In genomic region chr2:14073008-14073361, GRCm38 (mm10) we compare ENCODE assay signal across 8 mouse cellular contexts. TPM values are rescaled to one million over a fixed set of nuclear protein-coding genes. Genes with fewer than 3 reads are reported as not detected.
DNase-seq lines count a peak whose midpoint lies in the region; ATAC-seq and TF ChIP-seq lines count a peak whose summit lies in the region.

No protein-coding gene starts in this region.

- peak overlapping the region; percentile 97 for H3K27ac ChIP-seq in heart, embryonic 11.5 days (ENCODE audit: low read depth, low read length)
- H3K27ac ChIP-seq in heart, postnatal 0 days (ENCODE audit: low read depth): peak overlapping the region; percentile 95
- peak overlapping the region; percentile 100 for H3K27ac ChIP-seq in midbrain, embryonic 10.5 days (replicated peaks)

- 14% methylated on average over 8 of the region's 8 CpGs for WGBS in heart, embryonic 11.5 days (ENCODE audit: insufficient replicate concordance)
- WGBS in heart, postnatal 0 days: 20% methylated on average over 8 of the region's 8 CpGs
- WGBS in midbrain, embryonic 10.5 days: 25% methylated on average over 8 of the region's 8 CpGs

- peak overlapping the region; percentile 91 for H3K4me3 ChIP-seq in heart, embryonic 11.5 days (ENCODE audit: low read depth, low read length)
- H3K4me3 ChIP-seq in G1E (ENCODE audit: low read depth, low read length): peak overlapping the region; percentile 98
- H3K4me3 ChIP-seq in heart, postnatal 0 days (ENCODE audit: low read depth, low read length): peak overlapping the region; percentile 80
- peak overlapping the region; percentile 86 for H3K4me3 ChIP-seq in midbrain, embryonic 10.5 days

- no peak for DNase-seq in heart, postnatal 4 days
- no peak for DNase-seq in G1E (ENCODE audit: low spot score)
- no peak for DNase-seq in heart, postnatal 0 days (ENCODE audit: low spot score)
- no peak for DNase-seq in midbrain, embryonic 10.5 days (ENCODE audit: low spot score)
- DNase-seq in yolk sac, embryonic 10.5 days (ENCODE audit: low spot score): no peak
- no peak for DNase-seq in layer of hippocampus, adult 8-10 months (ENCODE audit: low spot score in 2 of 2)
- no peak for DNase-seq in left cerebral cortex, adult 9 months (ENCODE audit: low spot score in 2 of 2)

- no peak for TF ChIP-seq CTCF in G1E (IDR thresholded peaks at IDR 0.05; ENCODE audit: low read depth, low read length)
- no peak for TF ChIP-seq CTCF in heart, postnatal 0 days (IDR thresholded peaks at IDR 0.05; ENCODE audit: low read depth)

- H3K4me2 ChIP-seq in heart, embryonic 11.5 days: peak overlapping the region; percentile 63
- H3K4me2 ChIP-seq in heart, postnatal 0 days (ENCODE audit: low read depth, low read length): peak overlapping the region; percentile 91

- H3K36me3 ChIP-seq in heart, embryonic 11.5 days (ENCODE audit: control insufficient read depth, insufficient read depth, low read length): no peaks in the 10 kb centered on the region
- H3K36me3 ChIP-seq in G1E (replicated peaks): no peaks in the 10 kb centered on the region
- H3K36me3 ChIP-seq in heart, postnatal 0 days (replicated peaks; ENCODE audit: control insufficient read depth, insufficient read depth, low read length): no peaks in the 10 kb centered on the region
- H3K36me3 ChIP-seq in midbrain, embryonic 10.5 days: peaks cover 2% of the 10 kb centered on the region; the same call in 1 of the 2 replicates

- H3K9me3 ChIP-seq in heart, embryonic 11.5 days (replicated peaks; ENCODE audit: control insufficient read depth, low read length): no peaks in the 10 kb centered on the region
- H3K9me3 ChIP-seq in G1E (replicated peaks): no peaks in the 10 kb centered on the region
- H3K9me3 ChIP-seq in heart, postnatal 0 days (replicated peaks; ENCODE audit: control insufficient read depth, low read length): no peaks in the 10 kb centered on the region
- no peaks in the 10 kb centered on the region for H3K9me3 ChIP-seq in midbrain, embryonic 10.5 days (replicated peaks)

- H3K27me3 ChIP-seq in heart, embryonic 11.5 days (ENCODE audit: control insufficient read depth, insufficient read depth, low read length): no peaks in the 10 kb centered on the region
- H3K27me3 ChIP-seq in G1E (ENCODE audit: insufficient read depth, low read length): no peaks in the 10 kb centered on the region
- H3K27me3 ChIP-seq in heart, postnatal 0 days (ENCODE audit: control insufficient read depth, insufficient read depth, low read length): no peaks in the 10 kb centered on the region
- H3K27me3 ChIP-seq in midbrain, embryonic 10.5 days (ENCODE audit: low read depth, poor library complexity, severe bottlenecking): no peaks in the 10 kb centered on the region

- peaks cover 11% of the 10 kb centered on the region for H3K4me1 ChIP-seq in heart, embryonic 11.5 days (ENCODE audit: control insufficient read depth, insufficient read depth, low read length)
- peaks cover 28% of the 10 kb centered on the region for H3K4me1 ChIP-seq in G1E (ENCODE audit: insufficient read depth, low read depth, low read length)
- H3K4me1 ChIP-seq in heart, postnatal 0 days (ENCODE audit: control insufficient read depth, insufficient read depth): peaks cover 16% of the 10 kb centered on the region; the same call in 1 of the 2 replicates
- H3K4me1 ChIP-seq in midbrain, embryonic 10.5 days: peaks cover 26% of the 10 kb centered on the region

- no peak for TF ChIP-seq EP300 in heart, postnatal 0 days (IDR thresholded peaks at IDR 0.05; ENCODE audit: low read depth)

- no peak for ATAC-seq in heart, embryonic 11.5 days (replicated peaks; ENCODE audit: insufficient number of reproducible peaks, low FRiP score, low TSS enrichment)
- no peak for ATAC-seq in G1E (ENCODE audit: extremely low read depth, insufficient number of reproducible peaks, low FRiP score, poor library complexity, severe bottlenecking)
- no peak for ATAC-seq in heart, postnatal 0 days (ENCODE audit: insufficient read depth, low read depth)

- peak overlapping the region; percentile 90 for H3K9ac ChIP-seq in heart, embryonic 11.5 days (ENCODE audit: low read depth, low read length)
- H3K9ac ChIP-seq in heart, postnatal 0 days (replicated peaks; ENCODE audit: low read depth, low read length): peak overlapping the region; percentile 90

RNA-seq across cellular contexts. Expression of gene Stam, which starts 0.9 kb away (rescaled TPM):
- 63.3 and 76.9 TPM in 2 replicates for polyA plus RNA-seq in heart, embryonic 11.5 days (2014; fragmentation: Nextera tagmentation; extraction: Ambion mirVana)
- 10 to 100 TPM; 42.9 to 45.6 TPM for total RNA-seq in heart, postnatal 4 days (2021)
- total RNA-seq in G1E (2014; fragmentation: Nextera tagmentation) (50.1 and 51.2 TPM in 2 replicates), G1E (2017) (33.3 and 33.5 TPM in 2 replicates)
- polyA plus RNA-seq in G1E (2012): 21.4 and 24.6 TPM in 2 replicates
- 27.7 and 42.7 TPM in 2 replicates for total RNA-seq in heart, postnatal 0 days (2014; rRNA removed; ENCODE audit: low replicate concordance)
- polyA plus RNA-seq in heart, postnatal 0 days (2015; fragmentation: Nextera tagmentation; extraction: Ambion mirVana): 29.9 and 30.7 TPM in 2 replicates
- 96.4 and 99.0 TPM in 2 replicates for polyA plus RNA-seq in midbrain, embryonic 10.5 days (2016; fragmentation: Nextera tagmentation; extraction: Ambion mirVana)
- 100 to 1,000 TPM in 1 of 4 experiments, 10 to 100 TPM in 3; 83.8 to 108 (median 94.2) TPM for total RNA-seq in layer of hippocampus, adult 8-10 months (2022)

RNA-seq across cellular contexts. Expression of gene Hacd1, which starts 17.1 kb away (rescaled TPM):
- 260 and 270 TPM in 2 replicates for polyA plus RNA-seq in heart, embryonic 11.5 days (2014; fragmentation: Nextera tagmentation; extraction: Ambion mirVana)
- 100 to 1,000 TPM; 208 to 229 TPM for total RNA-seq in heart, postnatal 4 days (2021)
- total RNA-seq in G1E (2014; fragmentation: Nextera tagmentation) (10.2 and 16.4 TPM in 2 replicates), G1E (2017) (50.4 and 64.0 TPM in 2 replicates)
- polyA plus RNA-seq in G1E (2012): 36.4 and 38.9 TPM in 2 replicates
- total RNA-seq in heart, postnatal 0 days (2014; rRNA removed; ENCODE audit: low replicate concordance): 324 and 440 TPM in 2 replicates
- polyA plus RNA-seq in heart, postnatal 0 days (2015; fragmentation: Nextera tagmentation; extraction: Ambion mirVana): 430 and 451 TPM in 2 replicates
- 42.7 and 50.0 TPM in 2 replicates for polyA plus RNA-seq in midbrain, embryonic 10.5 days (2016; fragmentation: Nextera tagmentation; extraction: Ambion mirVana)
- total RNA-seq in layer of hippocampus, adult 8-10 months (2022): 10 to 100 TPM; 11.3 to 16.5 (median 13.0) TPM
